Mouse (Mus musculus) limb, embryonic 11.5 days (tissue): ENCODE results near the gene Plxnc1. TPM values are rescaled to one million over a fixed set of nuclear protein-coding genes. Genes with fewer than 3 reads are reported as not detected.

Experiments used
- ATAC-seq: fragments of 200-750 bp; cut with Nextera tagmentation; 2 replicates; pipeline ENCODE4 v1.8.0; 2017; ENCODE audit warnings: low read depth; ENCODE audit not compliant: insufficient number of reproducible peaks, low FRiP score, low TSS enrichment
- DNase-seq: peaks from one replicate; pipeline ENCODE4 v3.0.0-alpha.2; 2015; ENCODE audit warnings: low spot score
- H3K27ac ChIP-seq: fragments of 300-500 bp; sonication (generic); replicated peaks from 2 replicates; pipeline ENCODE4 v1.5.1; 2014; ENCODE audit warnings: low read depth, mild to moderate bottlenecking, low read length
- H3K27me3 ChIP-seq: fragments of 300-500 bp; sonication (generic); 2 replicates; pipeline ENCODE4 v1.6.1; 2014; ENCODE audit warnings: mild to moderate bottlenecking, low read length, mixed read lengths; ENCODE audit not compliant: control insufficient read depth, insufficient read depth
- H3K36me3 ChIP-seq: fragments of 300-500 bp; sonication (generic); 2 replicates; pipeline ENCODE4 v1.6.1; 2014; ENCODE audit warnings: mild to moderate bottlenecking, low read length, moderate library complexity, mixed read lengths; ENCODE audit not compliant: control insufficient read depth, insufficient read depth
- H3K4me1 ChIP-seq: fragments of 300-500 bp; sonication (generic); 2 replicates; pipeline ENCODE4 v1.6.1; 2014; ENCODE audit warnings: low read length, mixed read lengths; ENCODE audit not compliant: control insufficient read depth, insufficient read depth
- H3K4me2 ChIP-seq: fragments of 300-500 bp; sonication (generic); 2 replicates; pipeline ENCODE4 v1.6.1; 2014; ENCODE audit warnings: low read depth, mild to moderate bottlenecking, moderate library complexity; ENCODE audit not compliant: severe bottlenecking
- H3K4me3 ChIP-seq: fragments of 300-500 bp; sonication (generic); 2 replicates; pipeline ENCODE4 v1.5.1; 2014; ENCODE audit warnings: low read depth, low read length
- H3K9ac ChIP-seq: fragments of 300-500 bp; sonication (generic); 2 replicates; pipeline ENCODE4 v1.6.1; 2014; ENCODE audit warnings: mild to moderate bottlenecking, low read length
- H3K9me3 ChIP-seq: fragments of 300-500 bp; sonication (generic); 2 replicates; pipeline ENCODE4 v1.6.1; 2016; ENCODE audit warnings: low read length; ENCODE audit not compliant: control insufficient read depth
- WGBS: fragments of 180-500 bp; shearing (Covaris S2); extraction: QIAGEN DNeasy Blood & Tissue Kit; methylation state at CpG from one replicate; pipeline ENCODE4 v1.1.7; 2014; 5-methylcytosine and 5-hydroxymethylcytosine counted together
- polyA plus RNA-seq: library from polyadenylated mRNA; unstranded; fragments of >200 nt; fragmentation: Nextera tagmentation; extraction: Ambion mirVana; gene quantifications from 2 replicates; pipeline ENCODE4 v1.2.1, GENCODE M21; 2014

The Plxnc1 gene
- polyA plus RNA-seq, 1 experiment from 2014 or later = 0.81 TPM

GRCm38 (mm10) chr10:94849930-94850329, 94.7 kb downstream of the Plxnc1 start:
- Histone ChIP-seq H3K4me2 (no peak overlapping the region), H3K36me3 (no peaks in the 10 kb centered on the region), H3K27ac (no peak overlapping the region), H3K27me3 (no peaks in the 10 kb centered on the region), H3K9me3 (no peaks in the 10 kb centered on the region), H3K4me1 (no peaks in the 10 kb centered on the region), H3K4me3 (no peak overlapping the region), H3K9ac (no peak overlapping the region)
- 90% methylated on average over 9 of the region's 9 CpGs for WGBS
- DNase-seq (no peak), ATAC-seq (no peak)

GRCm38 (mm10) chr10:94849360-94849759, 95.3 kb downstream of the Plxnc1 start:
- WGBS = 81% methylated on average over 4 of the region's 4 CpGs
- Histone ChIP-seq H3K9ac (no peak overlapping the region), H3K27me3 (no peaks in the 10 kb centered on the region), H3K4me3 (no peak overlapping the region), H3K9me3 (no peaks in the 10 kb centered on the region), H3K4me2 (no peak overlapping the region), H3K4me1 (no peaks in the 10 kb centered on the region), H3K27ac (no peak overlapping the region), H3K36me3 (no peaks in the 10 kb centered on the region)
- ATAC-seq (no peak), DNase-seq (no peak)

GRCm38 (mm10) chr10:94848344-94848743, 96.3 kb downstream of the Plxnc1 start:
- ATAC-seq = no peak

GRCm38 (mm10) chr10:94846501-94847105, 98.0 kb downstream of the Plxnc1 start:
- H3K9ac ChIP-seq = no peak overlapping the region
- no peaks in the 10 kb centered on the region for H3K9me3 ChIP-seq
- WGBS = 86% methylated on average over 8 of the region's 8 CpGs
- H3K27ac ChIP-seq = no peak overlapping the region
- H3K36me3 ChIP-seq = no peaks in the 10 kb centered on the region
- H3K4me1 ChIP-seq = no peaks in the 10 kb centered on the region
- no peak overlapping the region for H3K4me2 ChIP-seq
- no peak overlapping the region for H3K4me3 ChIP-seq
- DNase-seq (no peak), ATAC-seq (no peak)
- no peaks in the 10 kb centered on the region for H3K27me3 ChIP-seq

More at GRCm38 (mm10) chr10:94848344-94848743, 96.3 kb downstream of the Plxnc1 start:
- Histone ChIP-seq H3K9ac (no peak overlapping the region), H3K27ac (no peak overlapping the region), H3K27me3 (no peaks in the 10 kb centered on the region), H3K9me3 (no peaks in the 10 kb centered on the region), H3K4me3 (no peak overlapping the region), H3K36me3 (no peaks in the 10 kb centered on the region), H3K4me2 (no peak overlapping the region), H3K4me1 (no peaks in the 10 kb centered on the region)
- WGBS = 88% methylated on average over 6 of the region's 6 CpGs
- no peak for DNase-seq

- no peak overlapping the region for H3K27ac ChIP-seq
- DNase-seq (no peak), ATAC-seq (no peak)
- no peaks in the 10 kb centered on the region for H3K36me3 ChIP-seq
- H3K9me3 ChIP-seq = no peaks in the 10 kb centered on the region
- 83% methylated on average over 6 of the region's 6 CpGs for WGBS
- no peak overlapping the region for H3K4me2 ChIP-seq
- no peaks in the 10 kb centered on the region for H3K4me1 ChIP-seq
- H3K9ac ChIP-seq = no peak overlapping the region
- no peaks in the 10 kb centered on the region for H3K27me3 ChIP-seq
- no peak overlapping the region for H3K4me3 ChIP-seq
Measured at GRCm38 (mm10) chr10:94844692-94845091, 99.9 kb downstream of the Plxnc1 start.

- Histone ChIP-seq H3K9me3 (no peaks in the 10 kb centered on the region), H3K27me3 (no peaks in the 10 kb centered on the region), H3K36me3 (no peaks in the 10 kb centered on the region), H3K27ac (no peak overlapping the region), H3K4me3 (no peak overlapping the region), H3K4me1 (no peaks in the 10 kb centered on the region), H3K4me2 (no peak overlapping the region), H3K9ac (no peak overlapping the region)
- no peak for ATAC-seq
- 87% methylated on average over 9 of the region's 9 CpGs for WGBS
- DNase-seq = no peak
Measured at GRCm38 (mm10) chr10:94835874-94836273, 108.8 kb downstream of the Plxnc1 start.

- DNase-seq (no peak), ATAC-seq (no peak)
- Histone ChIP-seq H3K4me3 (no peak overlapping the region), H3K36me3 (no peaks in the 10 kb centered on the region), H3K9ac (no peak overlapping the region), H3K27me3 (no peaks in the 10 kb centered on the region), H3K9me3 (no peaks in the 10 kb centered on the region), H3K4me2 (no peak overlapping the region), H3K27ac (no peak overlapping the region), H3K4me1 (peaks cover 2% of the 10 kb centered on the region; the same call in 1 of the 2 replicates)
- WGBS = 85% methylated on average over 6 of the region's 6 CpGs
Measured at GRCm38 (mm10) chr10:94829407-94829806, 115.2 kb downstream of the Plxnc1 start.

- H3K4me2 ChIP-seq = no peak overlapping the region
- no peaks in the 10 kb centered on the region for H3K27me3 ChIP-seq
- no peak overlapping the region for H3K27ac ChIP-seq
- ATAC-seq (no peak), DNase-seq (no peak)
- no peaks in the 10 kb centered on the region for H3K36me3 ChIP-seq
- H3K9ac ChIP-seq = no peak overlapping the region
- H3K4me1 ChIP-seq = peaks cover 5% of the 10 kb centered on the region
- H3K4me3 ChIP-seq = no peak overlapping the region
- no peaks in the 10 kb centered on the region for H3K9me3 ChIP-seq
- 91% methylated on average over 7 of the region's 7 CpGs for WGBS
Measured at GRCm38 (mm10) chr10:94828734-94829230, 115.9 kb downstream of the Plxnc1 start.
